Comparison of ENCODE assay signal across 19 mouse cellular contexts in the genomic region with DNA sequence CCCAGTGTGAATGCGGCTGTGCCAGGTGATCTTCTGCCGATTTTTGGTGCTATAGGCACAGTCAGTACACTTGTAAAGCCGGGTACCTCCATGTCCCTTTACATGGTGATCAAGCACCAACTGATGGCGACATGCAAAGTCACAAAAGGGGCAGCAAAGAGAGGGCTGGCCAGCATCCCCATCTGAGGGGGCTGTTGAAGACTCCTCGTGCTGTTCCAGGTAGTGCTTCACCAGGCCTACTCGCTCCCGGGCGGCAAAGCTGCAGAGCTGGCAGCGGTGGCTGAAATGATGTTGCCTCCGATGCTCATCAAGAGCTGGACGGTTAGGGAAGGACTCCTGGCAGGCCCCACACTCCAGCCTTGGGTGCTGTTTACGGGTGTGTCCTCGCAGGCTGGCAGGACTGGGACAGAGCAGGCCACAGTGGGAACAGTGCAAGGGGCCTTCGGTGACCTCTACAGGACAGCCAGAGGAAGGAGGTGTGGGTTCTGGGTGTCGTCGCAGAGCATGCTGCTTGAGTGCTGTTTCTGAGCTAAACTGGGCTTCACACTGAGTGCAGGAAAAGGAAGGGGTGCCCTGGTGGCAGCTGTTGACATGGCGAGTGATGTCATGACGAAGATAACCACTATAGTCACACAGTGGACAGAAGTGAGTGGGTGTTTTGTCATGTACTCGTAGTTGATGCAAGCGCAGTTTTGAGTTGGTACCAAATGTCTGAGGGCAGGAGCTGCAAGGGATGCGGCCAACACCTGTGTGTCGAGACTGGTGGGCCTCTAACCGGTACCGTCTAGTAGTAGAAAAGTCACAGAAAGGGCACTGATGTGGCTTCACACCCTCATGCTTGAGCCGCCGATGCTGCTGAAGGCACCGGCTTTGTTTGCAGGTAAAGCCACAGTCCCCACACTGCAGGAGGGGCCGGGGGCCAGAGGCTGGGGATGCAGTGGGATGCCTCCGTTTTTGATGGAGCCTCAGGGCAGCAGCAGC. TPM values are rescaled to one million over a fixed set of nuclear protein-coding genes. Genes with fewer than 3 reads are reported as not detected.
DNase-seq lines count a peak whose midpoint lies in the region; ATAC-seq and TF ChIP-seq lines count a peak whose summit lies in the region.
"Had no signal": no experiment of that assay in that cellular context is flagged by ENCODE, and none has a peak within 500 bp of the region (broad histone marks: within the 10 kb centered on the region; RNA-seq: fewer than 3 reads in every experiment).

No protein-coding gene starts in this region.

- no peak for TF ChIP-seq CTCF in heart, postnatal 0 days (IDR thresholded peaks at IDR 0.05; ENCODE audit: low read depth)
- TF ChIP-seq CTCF in lung, postnatal 0 days (IDR thresholded peaks at IDR 0.05): peak; percentile 22; the same call in 1 of the 2 replicates
- TF ChIP-seq CTCF in lung, adult 2 months (IDR thresholded peaks at IDR 0.05; ENCODE audit: insufficient read depth, low read length): no peak

- ATAC-seq in heart, postnatal 0 days (ENCODE audit: insufficient read depth, low read depth): peak; percentile 24; the same call in 1 of the 2 replicates
- no peak for ATAC-seq in lung, postnatal 0 days
- ATAC-seq: forebrain, embryonic 13.5 days; midbrain, embryonic 16.5 days; Patski had no signal

- no peak overlapping the region for H3K4me2 ChIP-seq in heart, postnatal 0 days (ENCODE audit: low read depth, low read length)
- H3K4me2 ChIP-seq in lung, postnatal 0 days (replicated peaks; ENCODE audit: low read depth, low read length): no peak overlapping the region
- H3K4me2 ChIP-seq: forebrain, embryonic 13.5 days; limb, embryonic 15.5 days had no signal

- TF ChIP-seq EP300 in heart, postnatal 0 days (IDR thresholded peaks at IDR 0.05; ENCODE audit: low read depth): no peak
- no peak for TF ChIP-seq EP300 in lung, postnatal 0 days (IDR thresholded peaks at IDR 0.05)

- no peak overlapping the region for H3K27ac ChIP-seq in heart, postnatal 0 days (ENCODE audit: low read depth)
- H3K27ac ChIP-seq in lung, postnatal 0 days (ENCODE audit: low read length): no peak overlapping the region
- H3K27ac ChIP-seq: forebrain, embryonic 13.5 days; hindbrain, embryonic 10.5 days; layer of hippocampus, adult 2 months; limb, embryonic 15.5 days had no signal

- no peaks in the 10 kb centered on the region for H3K27me3 ChIP-seq in heart, postnatal 0 days (ENCODE audit: control insufficient read depth, insufficient read depth, low read length)
- no peaks in the 10 kb centered on the region for H3K27me3 ChIP-seq in lung, postnatal 0 days (replicated peaks; ENCODE audit: insufficient read depth, low read length)
- H3K27me3 ChIP-seq: forebrain, embryonic 13.5 days; limb, embryonic 15.5 days; Patski had no signal

- no peak for TF ChIP-seq POLR2A in lung, adult 2 months (IDR thresholded peaks at IDR 0.05; ENCODE audit: borderline replicate concordance, extremely low read depth, low read depth, low read length)

- no peak overlapping the region for H3K9ac ChIP-seq in heart, postnatal 0 days (replicated peaks; ENCODE audit: low read depth, low read length)
- no peak overlapping the region for H3K9ac ChIP-seq in lung, postnatal 0 days (replicated peaks; ENCODE audit: low read depth)
- H3K9ac ChIP-seq: forebrain, embryonic 13.5 days; limb, embryonic 15.5 days had no signal

- no peaks in the 10 kb centered on the region for H3K9me3 ChIP-seq in heart, postnatal 0 days (replicated peaks; ENCODE audit: control insufficient read depth, low read length)
- no peaks in the 10 kb centered on the region for H3K9me3 ChIP-seq in lung, postnatal 0 days (ENCODE audit: low read length)
- H3K9me3 ChIP-seq: forebrain, embryonic 13.5 days; hindbrain, embryonic 10.5 days; limb, embryonic 15.5 days had no signal

- WGBS in heart, postnatal 0 days: 78% methylated on average over 29 of the region's 29 CpGs
- 90% methylated on average over 29 of the region's 29 CpGs for WGBS in lung, postnatal 0 days
- WGBS in lung, adult 2 months: 89% methylated on average over 29 of the region's 29 CpGs

- no peaks in the 10 kb centered on the region for H3K4me1 ChIP-seq in heart, postnatal 0 days (ENCODE audit: control insufficient read depth, insufficient read depth)
- H3K4me1 ChIP-seq in lung, postnatal 0 days (ENCODE audit: insufficient read depth, low read depth, low read length): no peaks in the 10 kb centered on the region
- no peaks in the 10 kb centered on the region for H3K4me1 ChIP-seq in lung, adult 2 months (ENCODE audit: control insufficient read depth, insufficient read depth, low read length)
- H3K4me1 ChIP-seq: forebrain, embryonic 13.5 days; hindbrain, embryonic 10.5 days; limb, embryonic 15.5 days had no signal

- H3K4me3 ChIP-seq in heart, postnatal 0 days (ENCODE audit: low read depth, low read length): no peak overlapping the region
- H3K4me3 ChIP-seq in lung, postnatal 0 days (ENCODE audit: low read depth, low read length): no peak overlapping the region
- H3K4me3 ChIP-seq in lung, adult 2 months (replicated peaks; ENCODE audit: extremely low read depth, low read depth, low read length): no peak overlapping the region
- H3K4me3 ChIP-seq: forebrain, embryonic 13.5 days; hindbrain, embryonic 10.5 days; layer of hippocampus, adult 2 months; limb, embryonic 15.5 days had no signal

- DNase-seq in adrenal gland, postnatal 10 days: peak; percentile 4
- DNase-seq in adrenal gland, postnatal 36 days: no peak
- no peak for DNase-seq in heart, postnatal 0 days (ENCODE audit: low spot score)
- no peak for DNase-seq in heart, postnatal 4 days
- no peak for DNase-seq in lung, postnatal 0 days (ENCODE audit: low spot score)
- DNase-seq in lung, adult 2 months: no peak
- DNase-seq in natural killer cell, adult 2 months (ENCODE audit: low spot score in 2 of 2): peak; percentile 23 to 26
- no peak for DNase-seq in spleen, postnatal 36 days (ENCODE audit: low spot score in 2 of 2)
- DNase-seq: cerebellum, adult 8-10 months; gastrocnemius, postnatal 36 days; kidney, adult 18-20 months; kidney, postnatal 14 days; layer of hippocampus, postnatal 36 days had no signal

- H3K36me3 ChIP-seq in heart, postnatal 0 days (replicated peaks; ENCODE audit: control insufficient read depth, insufficient read depth, low read length): peaks cover 95% of the 10 kb centered on the region
- peaks cover 63% of the 10 kb centered on the region for H3K36me3 ChIP-seq in lung, postnatal 0 days (ENCODE audit: insufficient read depth, low read length)

RNA-seq across cellular contexts. Expression of gene Zfp142, which starts 18.0 kb away (rescaled TPM):
- 10 to 100 TPM; 11.6 to 15.3 TPM for total RNA-seq in adrenal gland, postnatal 10 days (2021)
- total RNA-seq in adrenal gland, postnatal 36 days (2021): 10 to 100 TPM; 12.6 to 18.3 TPM
- total RNA-seq in heart, postnatal 0 days (2014; rRNA removed; ENCODE audit: low replicate concordance): 5.6 and 6.8 TPM in 2 replicates
- 2.0 and 2.2 TPM in 2 replicates for polyA plus RNA-seq in heart, postnatal 0 days (2015; fragmentation: Nextera tagmentation; extraction: Ambion mirVana)
- total RNA-seq in heart, postnatal 4 days (2021): 10 to 100 TPM in 1 of 2 experiments, 1 to 10 TPM in 1; 9.4 to 11.0 TPM
- 2.7 and 3.1 TPM in 2 replicates for polyA plus RNA-seq in lung, postnatal 0 days (2015; fragmentation: Nextera tagmentation; extraction: Ambion mirVana)
- polyA plus RNA-seq in lung, adult 2 months (2012; rRNA removed): 13.6 and 14.5 TPM in 2 replicates

RNA-seq across cellular contexts. Expression of gene Bcs1l, which starts 18.1 kb away (rescaled TPM):
- total RNA-seq in adrenal gland, postnatal 10 days (2021): 10 to 100 TPM; 29.1 to 38.2 TPM
- total RNA-seq in adrenal gland, postnatal 36 days (2021): 10 to 100 TPM; 29.2 to 29.3 TPM
- total RNA-seq in heart, postnatal 0 days (2014; rRNA removed; ENCODE audit: low replicate concordance): 15.3 and 26.8 TPM in 2 replicates
- 17.4 and 18.8 TPM in 2 replicates for polyA plus RNA-seq in heart, postnatal 0 days (2015; fragmentation: Nextera tagmentation; extraction: Ambion mirVana)
- 10 to 100 TPM; 21.7 to 22.5 TPM for total RNA-seq in heart, postnatal 4 days (2021)
- 7.1 and 8.3 TPM in 2 replicates for polyA plus RNA-seq in lung, postnatal 0 days (2015; fragmentation: Nextera tagmentation; extraction: Ambion mirVana)
- 10.4 and 17.5 TPM in 2 replicates for polyA plus RNA-seq in lung, adult 2 months (2012; rRNA removed)

RNA-seq across cellular contexts. Expression of gene Usp37, which starts 25.9 kb away (rescaled TPM):
- 10 to 100 TPM; 18.8 to 20.4 TPM for total RNA-seq in adrenal gland, postnatal 10 days (2021)
- 10 to 100 TPM; 19.7 to 23.9 TPM for total RNA-seq in adrenal gland, postnatal 36 days (2021)
- total RNA-seq in heart, postnatal 0 days (2014; rRNA removed; ENCODE audit: low replicate concordance): 8.0 and 9.0 TPM in 2 replicates
- 7.4 and 8.3 TPM in 2 replicates for polyA plus RNA-seq in heart, postnatal 0 days (2015; fragmentation: Nextera tagmentation; extraction: Ambion mirVana)
- total RNA-seq in heart, postnatal 4 days (2021): 10 to 100 TPM; 22.2 to 26.0 TPM
- 9.1 and 9.8 TPM in 2 replicates for polyA plus RNA-seq in lung, postnatal 0 days (2015; fragmentation: Nextera tagmentation; extraction: Ambion mirVana)
- 3.4 and 3.7 TPM in 2 replicates for polyA plus RNA-seq in lung, adult 2 months (2012; rRNA removed)

RNA-seq across cellular contexts. Expression of gene Plcd4, which starts 27.3 kb away (rescaled TPM):
- 1 to 10 TPM in 1 of 2 experiments, under 1 TPM in 1; 0.99 to 2.0 TPM for total RNA-seq in adrenal gland, postnatal 10 days (2021)
- total RNA-seq in adrenal gland, postnatal 36 days (2021): under 1 TPM; 0.43 to 0.53 TPM
- not detected in 2 replicates for total RNA-seq in heart, postnatal 0 days (2014; rRNA removed; ENCODE audit: low replicate concordance)
- polyA plus RNA-seq in heart, postnatal 0 days (2015; fragmentation: Nextera tagmentation; extraction: Ambion mirVana): 0.15 and 0.45 TPM in 2 replicates
- under 1 TPM in 1 of 2 experiments, not detected in 1; 0.18 TPM for total RNA-seq in heart, postnatal 4 days (2021)
- polyA plus RNA-seq in lung, postnatal 0 days (2015; fragmentation: Nextera tagmentation; extraction: Ambion mirVana): 0.27 and 0.90 TPM in 2 replicates
- polyA plus RNA-seq in lung, adult 2 months (2012; rRNA removed): 0.58 and 0.62 TPM in 2 replicates

RNA-seq across cellular contexts. Expression of gene Rnf25, which starts 31.2 kb away (rescaled TPM):
- total RNA-seq in adrenal gland, postnatal 10 days (2021): 10 to 100 TPM; 45.5 to 46.0 TPM
- 10 to 100 TPM; 40.6 to 55.3 TPM for total RNA-seq in adrenal gland, postnatal 36 days (2021)
- total RNA-seq in heart, postnatal 0 days (2014; rRNA removed; ENCODE audit: low replicate concordance): 33.0 and 37.4 TPM in 2 replicates
- 16.0 and 16.5 TPM in 2 replicates for polyA plus RNA-seq in heart, postnatal 0 days (2015; fragmentation: Nextera tagmentation; extraction: Ambion mirVana)
- 10 to 100 TPM; 22.0 to 23.9 TPM for total RNA-seq in heart, postnatal 4 days (2021)
- 26.6 and 26.9 TPM in 2 replicates for polyA plus RNA-seq in lung, postnatal 0 days (2015; fragmentation: Nextera tagmentation; extraction: Ambion mirVana)
- 37.6 and 51.0 TPM in 2 replicates for polyA plus RNA-seq in lung, adult 2 months (2012; rRNA removed)

Comparison
In these comparisons a context has a peak if more than half of its experiments do, and no peak if none do; other contexts are left out.
1. DNase-seq: peak in adrenal gland, postnatal 10 days (single experiment) and natural killer cell, adult 2 months (2 of 2); none in adrenal gland, postnatal 36 days (0 of 2), heart, postnatal 0 days (single experiment), heart, postnatal 4 days (single experiment), lung, postnatal 0 days (single experiment), lung, adult 2 months (single experiment) and spleen, postnatal 36 days (0 of 2).